Mouse (Mus musculus) heart, adult 9 months (tissue): Measurements from ENCODE around the gene Lyzl6.

ENCODE experiments used
- DNase-seq, 2 experiments: peaks; one replicate each; pipeline ENCODE4 v3.0.0; 2022; ENCODE audit warnings: low spot score in 2 of 2

Gene Lyzl6

DNA sequence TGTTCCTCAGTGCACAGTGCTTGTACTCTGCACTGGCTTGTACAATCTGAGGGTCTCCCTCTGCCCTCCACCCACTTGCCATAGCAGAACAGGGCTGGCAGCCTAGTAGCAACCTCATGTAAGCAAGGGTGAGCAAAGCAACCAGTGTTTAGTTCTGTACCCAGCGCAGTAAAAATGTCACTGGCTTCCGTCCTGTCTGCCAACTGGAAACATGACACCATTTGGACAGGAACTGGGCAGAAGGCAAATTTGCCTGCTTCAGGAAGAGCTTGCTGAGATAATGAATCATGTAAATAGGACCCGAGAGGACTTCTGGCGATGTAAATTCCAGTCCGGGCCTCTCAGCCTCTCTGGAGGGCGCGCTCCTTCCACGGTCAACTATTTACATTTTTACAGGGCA lies 7.0 kb upstream of the Lyzl6 start:
- DNase-seq: peak; percentile 3 to 15

DNA sequence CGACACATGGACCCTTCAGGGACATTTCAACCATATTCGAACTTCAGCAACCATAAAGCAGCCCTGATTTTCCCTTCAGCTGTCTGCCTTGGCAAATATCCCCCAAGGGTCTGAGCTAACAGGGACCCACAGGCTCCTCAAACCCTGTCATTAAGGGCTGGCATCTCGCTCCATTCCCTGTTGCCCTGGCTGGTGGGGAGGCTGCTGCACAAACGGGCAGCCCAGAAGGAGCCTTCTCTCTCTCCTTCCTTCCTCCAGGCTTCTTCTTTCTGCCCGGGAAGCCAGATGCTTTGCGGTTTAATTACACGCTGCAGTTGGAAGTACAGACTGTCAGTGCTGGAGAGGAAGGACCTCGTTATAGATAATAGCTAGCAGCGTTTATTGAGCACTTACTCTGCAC lies 4.5 kb upstream of the Lyzl6 start:
- DNase-seq: no peak

DNA sequence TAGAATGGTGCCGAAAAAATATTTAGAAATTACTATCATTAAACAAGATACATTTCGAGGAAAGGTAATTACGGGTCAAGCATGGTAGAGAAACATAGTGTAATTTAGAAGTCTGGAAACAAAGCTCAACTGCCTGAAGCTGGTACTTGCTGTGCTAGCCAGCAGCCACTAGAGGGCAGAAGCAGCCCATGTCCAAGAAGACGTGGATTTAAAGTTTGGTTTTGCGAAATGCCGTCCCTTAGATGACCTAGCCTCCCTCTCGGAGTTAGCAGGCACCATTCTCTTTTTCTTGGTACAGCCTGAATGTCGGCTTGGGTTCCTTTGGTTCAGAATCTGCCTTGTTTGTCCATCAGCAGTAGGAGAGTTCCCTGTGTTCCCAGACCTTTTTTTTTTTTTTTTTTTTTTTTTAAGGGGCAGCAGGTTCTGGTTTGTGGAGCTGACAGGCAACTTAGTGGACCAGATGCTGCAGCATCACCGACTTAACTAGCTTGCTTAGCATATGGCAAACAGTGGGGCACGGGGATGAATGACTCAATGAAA lies 787 bp upstream of the Lyzl6 start:
- peak in 1 of 2 experiments; percentile 14 for DNase-seq

DNA sequence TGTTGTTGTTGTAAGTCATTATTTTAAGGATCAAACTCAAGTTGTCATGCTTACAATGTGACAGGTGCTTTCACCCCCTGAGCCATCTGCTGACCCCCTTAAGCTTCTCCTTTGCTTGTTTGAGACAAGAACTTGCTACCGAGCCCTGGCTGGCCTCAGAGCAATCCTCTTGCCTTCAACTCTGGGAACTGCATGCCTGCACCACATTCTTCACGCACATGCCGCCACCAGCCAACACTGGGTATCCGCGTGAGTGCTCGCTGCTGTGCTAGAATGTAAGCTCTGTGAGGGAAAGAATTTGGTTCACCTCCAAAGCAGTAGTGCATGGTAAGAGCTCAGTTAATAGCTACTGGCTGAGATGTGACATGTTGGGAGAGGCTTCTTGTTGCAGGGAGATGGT lies 2.4 kb downstream of the Lyzl6 start:
- DNase-seq: no peak

DNA sequence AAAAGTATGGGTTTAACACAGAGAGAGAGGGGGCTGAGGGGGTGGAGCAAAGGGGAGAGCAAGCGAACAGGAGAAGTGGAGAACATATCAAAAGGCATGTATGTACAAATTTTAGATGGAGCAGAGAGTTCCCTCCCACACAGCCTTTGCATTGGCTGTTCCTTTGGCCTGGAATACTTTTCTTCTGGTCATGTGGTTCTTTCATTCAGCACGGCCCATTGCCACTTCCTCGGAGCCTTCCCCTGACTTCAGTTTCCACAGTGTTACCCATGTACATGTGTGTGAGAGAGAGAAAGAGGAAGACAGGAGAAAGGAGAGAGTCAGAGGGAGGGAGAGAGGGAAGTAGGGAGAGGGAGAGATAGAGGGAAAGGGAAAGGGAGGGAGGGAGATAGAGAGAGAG lies 3.2 kb downstream of the Lyzl6 start:
- no peak for DNase-seq

DNA sequence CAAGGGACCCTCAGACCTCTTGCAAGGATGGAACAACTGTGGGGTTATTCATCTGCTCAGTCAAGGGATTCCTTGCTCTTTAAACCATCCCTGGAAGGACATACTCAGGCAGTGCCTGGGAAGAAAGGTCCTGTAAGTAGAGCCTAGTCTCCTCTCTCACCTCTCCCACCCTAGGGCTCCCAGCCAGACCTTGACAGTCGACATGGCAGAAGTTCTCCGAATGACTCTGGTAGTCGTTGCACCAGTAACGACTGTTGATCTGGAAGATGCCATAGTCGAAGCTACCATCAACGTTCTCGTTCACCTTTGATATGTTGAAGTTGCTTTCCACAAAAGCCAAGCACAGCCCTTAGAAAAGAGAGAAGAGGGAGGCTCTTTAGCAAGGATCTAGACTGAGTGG lies 3.9 kb downstream of the Lyzl6 start:
- no peak for DNase-seq

DNA sequence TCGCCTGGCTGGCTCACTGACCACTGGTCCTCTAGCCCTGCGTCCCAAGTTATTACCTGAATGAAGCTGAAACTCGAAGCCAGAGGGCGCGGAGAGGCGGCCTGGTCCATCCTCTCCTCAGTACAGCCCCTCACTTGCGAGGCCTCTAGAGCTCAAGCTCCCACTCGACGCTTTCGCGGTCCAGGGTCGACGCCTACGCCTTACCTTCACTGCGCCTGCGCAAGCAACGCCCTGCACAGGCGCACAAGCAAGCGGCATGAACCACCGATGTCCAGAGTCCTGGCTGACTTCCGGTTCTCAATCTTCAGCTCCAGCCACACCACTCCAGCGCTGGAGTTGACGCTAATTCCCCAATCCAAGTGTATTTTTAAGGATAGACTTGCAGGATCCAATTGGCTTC lies 11.2 kb downstream of the Lyzl6 start:
- DNase-seq: no peak

DNA sequence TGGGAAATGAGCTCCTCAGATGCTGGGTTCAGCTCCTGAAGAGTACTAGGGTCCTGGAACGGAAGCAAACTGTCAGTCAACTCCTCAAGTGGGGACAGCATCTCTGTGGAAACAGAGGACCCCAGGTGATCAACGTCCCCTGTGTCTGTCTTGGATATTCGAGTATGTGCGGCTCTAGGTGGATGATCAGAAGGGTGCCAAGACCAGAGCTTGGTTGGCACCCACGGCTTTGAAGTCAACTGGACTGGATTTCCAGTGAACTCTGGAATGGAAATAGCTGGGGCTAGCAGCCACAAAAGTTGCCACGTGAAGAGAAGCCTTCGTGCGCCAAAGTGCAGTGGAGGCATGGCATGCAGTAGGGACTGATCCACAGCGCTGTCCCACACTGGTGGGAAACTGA lies 17.6 kb downstream of the Lyzl6 start, which contains the start of gene Gm884:
Gm884 (minus strand) TSS at position 101 of the 400 bp plus-strand sequence.
- DNase-seq: no peak

DNA sequence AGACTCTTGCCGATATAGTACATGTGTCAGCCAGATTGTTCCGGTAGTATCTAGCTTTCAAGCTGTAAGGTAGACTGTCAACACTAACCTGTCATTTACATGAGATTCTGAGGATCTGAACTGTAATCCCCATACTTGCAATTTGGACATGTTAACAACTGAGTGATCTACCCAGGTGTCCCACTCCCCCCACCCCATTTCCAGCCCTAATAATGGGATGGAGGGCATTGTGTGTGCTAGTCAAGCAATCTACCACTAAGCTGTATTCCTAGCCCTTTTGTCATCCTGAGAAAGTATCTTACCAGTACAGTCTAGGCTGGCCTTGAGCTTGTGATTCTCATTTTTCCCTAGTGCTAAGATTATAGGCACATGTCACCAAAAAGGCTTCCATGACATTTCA lies 27.9 kb downstream of the Lyzl6 start:
- DNase-seq: no peak

DNA sequence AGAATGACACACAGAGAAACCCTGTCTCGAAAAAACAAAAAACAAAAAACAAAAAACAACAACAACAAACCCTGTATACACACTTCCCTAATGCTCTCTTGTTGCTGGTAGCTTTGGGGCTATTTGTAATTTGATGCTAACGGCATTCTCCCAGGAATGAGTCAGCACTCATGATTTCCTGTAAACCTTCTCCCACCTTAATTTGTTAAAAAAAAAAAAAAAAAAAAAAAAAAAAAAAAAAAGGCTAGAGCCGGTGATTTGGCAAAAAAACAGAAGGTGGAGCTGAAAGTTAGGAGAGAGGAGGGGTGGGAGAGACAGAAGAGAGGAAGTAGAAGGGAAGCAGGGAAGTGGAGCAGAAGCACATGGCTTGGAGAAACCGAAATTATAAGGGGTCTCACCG lies 32.1 kb downstream of the Lyzl6 start:
- no peak for DNase-seq
